Mouse (Mus musculus): ENCODE data around the gene Ppp2r5a.

Gene Ppp2r5a

DNA sequence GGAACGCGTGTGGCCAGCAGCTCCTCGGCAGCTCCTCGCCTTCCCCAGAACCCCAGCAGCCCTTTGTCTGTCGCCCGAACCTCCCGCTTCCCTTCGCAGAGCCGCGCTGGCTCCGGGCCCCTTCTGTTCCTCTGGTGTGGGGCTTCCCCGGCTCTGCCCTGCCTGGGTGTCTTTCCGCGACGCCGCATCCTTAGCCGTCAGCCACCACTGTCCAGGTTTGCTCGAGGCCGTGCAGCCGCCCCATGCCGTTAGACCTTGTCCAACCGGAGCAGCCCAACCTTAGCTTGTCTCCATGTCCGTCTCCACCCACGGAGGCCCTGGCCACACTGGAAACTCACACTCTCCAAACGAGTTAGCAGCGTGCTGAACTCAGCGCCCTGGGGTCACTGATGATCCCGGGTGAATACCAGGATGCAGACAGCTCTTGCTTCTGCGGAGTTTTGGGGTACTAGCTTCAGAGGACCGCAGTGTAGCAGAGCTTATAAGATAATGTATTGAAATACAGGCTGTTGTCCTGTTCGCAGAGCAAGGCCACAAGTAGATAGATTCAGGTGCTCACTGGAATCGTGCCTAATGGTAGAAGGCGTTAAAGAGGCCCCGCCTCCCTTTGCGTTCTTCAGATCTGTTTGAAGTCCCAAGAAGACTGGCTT, 76.7 kb downstream of the Ppp2r5a start:
- DNase-seq (ENCODE audit: low read depth, low spot score): no peak

DNA sequence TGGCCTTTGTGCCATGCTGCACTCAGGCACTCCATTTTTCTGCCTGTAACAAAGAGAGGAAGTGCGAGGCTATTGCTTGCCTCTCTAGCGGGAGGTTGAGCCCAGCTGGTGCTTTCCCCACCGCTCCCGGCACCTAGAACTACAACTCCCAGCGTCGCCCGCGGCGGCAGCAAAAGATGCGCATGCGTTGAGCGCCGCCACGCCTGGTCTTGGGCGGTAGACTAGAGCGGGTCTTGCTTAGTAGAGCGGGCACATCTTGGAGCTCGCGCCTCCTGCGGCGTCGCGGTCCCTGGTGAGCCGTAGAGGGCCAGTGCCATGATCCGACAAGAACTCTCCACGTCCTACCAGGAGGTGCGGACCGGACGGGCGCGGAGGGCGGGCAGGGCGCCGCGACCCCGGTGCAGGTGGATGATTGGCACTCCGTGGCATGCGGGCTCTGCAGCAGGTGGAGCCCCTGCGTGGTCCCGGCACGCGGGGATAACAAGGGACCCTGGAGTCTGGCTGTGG, 77.3 kb downstream of the Ppp2r5a start, which contains the start of gene Tmem206:
Gene Tmem206 (plus strand): TSS at position 187 of the 507 bp plus-strand sequence.
- peak; percentile 94 for DNase-seq (ENCODE audit: low read depth, low spot score)

DNA sequence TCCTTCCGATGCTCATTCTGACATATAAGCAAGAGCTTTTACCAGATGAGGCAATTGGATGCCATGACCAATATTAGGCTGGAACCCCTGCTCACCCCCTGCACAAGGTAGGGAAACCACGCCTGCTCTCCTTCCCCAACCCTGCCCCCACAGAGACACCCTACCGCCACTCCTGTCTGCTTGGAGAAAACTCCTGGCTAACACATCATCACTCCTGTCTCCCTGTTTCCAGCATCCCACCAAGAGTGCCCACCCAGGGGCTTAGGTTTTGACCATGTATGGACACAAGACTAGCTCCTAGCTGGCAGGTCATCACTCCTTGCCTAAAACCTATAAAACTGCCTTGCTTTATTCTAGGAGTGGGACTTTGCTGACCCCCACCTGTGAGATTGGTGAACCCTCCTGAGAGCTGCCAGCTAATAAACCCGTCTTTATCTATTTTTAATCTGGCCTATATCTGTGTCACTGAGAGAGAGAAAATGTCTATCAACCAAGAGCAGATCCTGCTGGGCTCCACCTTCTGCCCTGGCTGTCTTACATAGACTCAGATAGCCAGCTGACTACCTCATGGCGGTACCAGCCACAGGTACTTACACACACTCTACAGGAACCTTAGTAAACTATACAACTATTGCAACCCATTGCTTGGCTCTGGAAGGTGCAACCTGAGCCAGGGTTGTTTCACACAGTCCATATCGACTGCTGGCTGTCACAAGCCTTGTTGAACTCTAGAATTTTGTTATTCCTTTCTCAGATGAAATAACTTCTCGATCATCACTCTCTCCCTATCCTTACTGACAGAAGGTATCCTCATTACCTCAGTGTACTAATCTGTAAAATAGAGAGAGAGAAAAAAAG, 78.1 kb downstream of the Ppp2r5a start:
- DNase-seq (ENCODE audit: low read depth, low spot score): no peak

DNA sequence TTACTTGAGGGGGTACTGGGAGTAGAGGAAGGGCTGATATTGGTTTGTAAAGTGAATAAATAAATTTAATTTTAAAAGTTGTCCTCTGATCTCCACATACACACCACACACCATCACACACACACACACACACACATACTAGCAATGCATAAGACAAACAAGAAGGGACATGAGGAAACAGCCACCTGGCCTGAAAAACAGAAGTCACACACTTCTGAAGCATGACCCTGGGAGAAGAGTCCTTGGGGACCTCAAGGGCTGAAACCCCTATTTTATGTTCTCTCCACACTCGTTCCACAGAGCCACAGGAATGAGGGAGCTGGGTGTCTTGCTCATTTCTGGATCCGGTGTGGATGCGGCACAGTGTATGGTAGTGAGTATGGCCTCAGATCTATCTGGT, 79.7 kb downstream of the Ppp2r5a start:
- DNase-seq (ENCODE audit: low read depth, low spot score): no peak

DNA sequence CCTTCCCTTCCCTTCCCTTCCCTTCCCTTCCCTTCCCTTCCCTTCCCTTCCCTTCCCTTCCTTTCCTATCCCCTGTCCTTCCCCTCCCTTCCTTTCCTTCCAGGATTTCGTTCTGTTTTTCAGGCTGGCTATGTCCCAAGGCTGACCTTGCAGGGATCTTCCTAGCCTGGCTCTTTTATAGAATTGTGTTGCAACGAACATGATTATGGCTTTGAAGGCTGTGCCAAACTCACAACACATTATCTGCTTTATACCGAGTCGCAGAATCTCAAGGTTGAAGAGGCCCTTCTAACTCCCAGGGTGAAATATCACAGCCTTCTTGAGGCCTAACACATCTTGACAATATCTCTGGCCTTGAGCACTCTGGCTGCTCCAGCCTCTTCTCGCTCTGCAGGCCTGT, 84.4 kb downstream of the Ppp2r5a start:
- DNase-seq (ENCODE audit: low read depth, low spot score): no peak

DNA sequence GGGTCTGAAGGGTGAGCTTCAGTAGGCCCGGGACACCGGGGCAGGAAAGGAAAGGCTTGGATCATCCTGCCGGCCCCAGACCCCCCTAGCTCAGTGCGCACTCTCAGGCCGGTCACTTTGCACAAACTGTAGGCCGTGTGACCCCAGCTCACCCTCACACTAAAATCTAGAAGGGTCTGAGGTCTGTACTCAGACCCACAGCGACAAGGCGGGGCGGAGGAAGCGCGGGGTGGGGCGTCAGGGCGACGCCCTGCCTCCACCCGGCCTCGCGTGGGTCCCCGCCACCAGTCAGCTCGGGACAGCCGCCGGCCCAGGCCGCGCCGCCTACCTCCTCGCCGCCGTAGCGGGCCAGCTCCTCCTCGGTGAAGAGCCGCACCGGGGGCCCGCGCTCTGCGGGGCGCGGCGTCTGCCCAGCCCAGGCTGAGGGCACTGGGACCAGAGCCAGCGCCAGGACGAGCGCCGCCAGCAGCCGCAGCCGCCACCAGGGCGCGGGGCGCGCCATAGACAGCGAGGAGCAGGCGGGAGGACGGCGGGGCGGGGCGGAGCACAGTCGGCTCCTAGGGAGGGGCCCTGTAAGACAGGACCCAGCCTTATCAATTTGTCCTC, 85.4 kb downstream of the Ppp2r5a start, which contains the start of gene Nenf:
Gene Nenf (minus strand): TSS at position 604 of the 606 bp plus-strand sequence.
- peak; percentile 34 for DNase-seq (ENCODE audit: low read depth, low spot score)

DNA sequence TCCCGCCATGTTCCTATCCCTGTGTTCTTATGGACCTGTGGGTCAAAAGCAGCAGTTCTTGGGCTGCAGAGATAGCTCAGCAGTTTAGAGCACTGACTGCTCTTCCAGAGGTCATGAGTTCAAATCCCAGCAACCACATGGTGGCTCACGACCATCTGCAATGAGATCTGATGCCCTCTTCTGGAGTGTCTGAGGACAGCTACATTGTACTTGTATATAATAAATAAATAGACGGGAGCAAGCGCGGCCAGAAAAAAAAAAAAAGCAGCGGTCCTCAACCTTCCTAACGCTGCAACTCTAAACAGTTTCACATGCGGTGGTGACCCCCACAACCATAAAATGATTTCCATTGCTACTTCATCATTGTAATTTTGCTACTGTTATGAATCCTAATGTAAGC, 86.3 kb downstream of the Ppp2r5a start:
- no peak for DNase-seq (ENCODE audit: low read depth, low spot score)

DNA sequence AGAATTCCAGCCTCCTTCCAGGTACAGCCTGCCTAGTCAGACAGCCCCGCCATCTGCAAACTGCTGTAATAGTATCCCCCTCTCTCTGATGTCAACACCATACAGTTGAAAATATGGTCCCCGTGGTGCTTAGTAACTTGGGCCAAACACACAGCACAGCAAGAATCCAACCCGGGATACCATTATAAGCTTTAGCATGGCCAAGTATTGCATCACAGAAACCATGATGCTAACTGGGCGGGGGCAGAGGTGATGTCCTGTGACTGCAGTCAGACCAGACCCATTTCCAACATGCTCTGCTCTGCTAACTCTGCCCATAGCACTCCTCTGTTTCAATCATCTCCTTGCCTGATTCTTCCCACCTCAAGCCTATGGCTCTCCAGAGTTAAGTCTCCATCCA, 89.1 kb downstream of the Ppp2r5a start:
- DNase-seq (ENCODE audit: low read depth, low spot score): no peak

DNA sequence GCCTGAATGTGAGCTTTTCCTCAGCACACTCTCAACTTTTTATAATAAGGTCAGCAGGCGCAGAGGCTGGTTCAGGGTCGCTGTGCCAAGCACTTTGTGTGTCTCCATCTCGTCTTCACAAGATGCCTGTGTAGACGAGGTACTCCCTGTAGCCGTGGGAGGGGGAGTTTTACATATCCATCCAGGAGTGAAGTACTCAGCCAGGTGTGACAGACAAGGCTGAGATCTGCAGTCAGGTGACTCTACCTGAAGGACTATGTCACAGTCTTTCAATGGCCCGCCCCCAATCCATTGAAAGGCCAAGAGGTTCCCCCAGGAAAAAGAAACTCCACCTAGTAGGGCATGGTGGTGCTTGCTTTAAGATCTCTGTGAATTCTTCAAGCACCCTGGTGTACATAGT, 89.9 kb downstream of the Ppp2r5a start:
- no peak for DNase-seq (ENCODE audit: low read depth, low spot score)

DNA sequence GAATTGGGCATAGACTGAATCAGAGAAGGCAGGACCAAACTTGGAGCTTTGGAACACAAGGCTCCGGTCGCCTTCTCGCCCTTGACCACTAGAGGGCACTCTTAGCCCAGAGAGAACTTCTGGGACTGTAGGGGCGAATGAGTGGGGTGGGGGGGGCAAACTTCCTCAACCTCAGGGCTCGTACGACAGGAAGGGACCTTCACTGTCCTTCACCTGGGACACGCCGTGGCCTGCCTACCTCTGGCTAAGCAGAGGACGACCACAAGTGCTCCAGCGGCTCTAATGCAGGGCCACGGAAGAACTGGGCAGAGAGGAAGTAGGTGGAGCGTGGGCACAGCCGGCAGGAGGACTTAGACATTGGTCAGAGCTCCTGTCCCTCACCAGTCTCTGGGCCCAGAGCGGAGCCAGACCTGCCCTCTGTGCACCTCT, 90.5 kb downstream of the Ppp2r5a start:
- DNase-seq (ENCODE audit: low read depth, low spot score): peak; percentile 77

DNA sequence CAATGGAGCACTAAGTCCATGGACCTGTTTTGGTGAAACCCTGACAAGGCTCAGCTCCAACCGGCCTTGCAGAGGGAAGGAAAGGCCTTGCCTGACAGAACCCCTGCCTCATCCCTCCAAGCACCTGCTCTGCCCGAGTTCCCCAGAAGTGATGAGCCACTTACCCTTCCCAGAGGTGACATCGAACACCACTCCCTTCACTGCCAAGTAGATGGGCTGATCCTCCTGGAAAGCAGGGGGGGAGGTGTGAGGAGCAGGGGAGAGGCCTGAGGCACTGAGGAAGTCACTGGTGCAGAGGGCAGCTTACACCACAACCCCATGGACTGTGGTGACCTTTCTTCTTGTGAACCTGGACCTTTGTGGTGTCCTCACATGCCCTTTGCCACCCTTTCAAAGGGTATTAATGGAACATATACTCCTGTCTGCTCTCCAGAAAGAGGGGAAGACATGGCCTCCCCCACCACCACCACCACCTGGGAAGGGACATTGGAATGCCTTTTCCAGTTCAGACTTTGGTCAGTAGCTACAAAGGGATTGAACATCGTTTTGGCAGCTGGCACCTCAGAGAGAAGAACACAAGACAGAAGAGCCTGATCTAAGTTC, 91.7 kb downstream of the Ppp2r5a start:
- DNase-seq (ENCODE audit: low read depth, low spot score): no peak

DNA sequence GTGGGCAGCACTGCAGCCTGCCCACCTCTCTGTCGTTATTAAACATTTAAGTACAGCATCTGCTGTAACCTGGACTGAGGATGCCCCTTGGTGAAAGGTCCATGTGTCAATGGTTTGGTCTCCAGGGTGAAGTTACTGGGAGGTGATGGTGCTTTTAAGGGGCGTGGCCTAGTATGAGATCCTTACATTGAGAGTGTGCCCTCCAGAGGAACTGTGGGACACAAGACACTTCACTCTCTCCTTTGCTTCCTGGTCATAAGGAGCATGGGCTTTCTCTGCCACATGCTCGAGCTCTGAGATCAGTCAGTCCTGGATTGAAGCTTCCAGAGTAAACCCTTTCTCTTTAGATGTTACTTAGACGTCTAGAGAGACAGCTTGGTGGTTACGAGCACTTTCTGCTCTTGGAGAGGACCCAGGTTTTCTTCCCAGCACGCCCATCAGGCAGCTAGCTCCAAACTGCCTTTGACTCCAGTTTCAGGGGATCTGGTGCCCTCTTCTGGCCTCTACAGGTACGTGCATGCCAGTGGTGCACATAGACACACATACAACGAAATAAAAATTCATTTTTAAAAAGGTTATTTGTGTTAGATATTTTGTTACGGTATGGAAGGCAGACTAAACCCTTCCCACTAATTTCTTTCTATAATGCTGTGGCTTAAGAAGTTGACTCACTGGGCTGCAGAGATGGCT, 95.2 kb downstream of the Ppp2r5a start:
- DNase-seq (ENCODE audit: low read depth, low spot score): no peak

DNA sequence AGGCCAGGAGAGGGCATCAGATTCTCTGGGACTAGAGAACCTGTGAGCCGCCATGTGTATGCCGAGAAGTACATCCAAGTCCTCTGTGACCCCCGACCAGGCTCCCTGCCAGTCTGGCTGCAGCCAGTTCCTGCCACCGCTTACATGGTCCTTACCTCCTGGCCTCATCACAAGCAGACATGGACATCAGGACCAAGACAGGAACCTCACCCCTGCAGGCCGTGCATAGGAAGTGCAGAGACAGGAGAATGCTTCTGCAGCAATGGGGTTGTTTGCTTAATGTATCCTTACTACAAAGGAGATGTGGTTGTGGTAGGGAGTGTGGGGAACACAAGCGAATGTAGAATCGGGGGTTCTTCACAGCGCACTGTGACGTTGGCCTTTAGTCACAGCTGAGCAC, 96.8 kb downstream of the Ppp2r5a start:
- no peak for DNase-seq (ENCODE audit: low read depth, low spot score)

DNA sequence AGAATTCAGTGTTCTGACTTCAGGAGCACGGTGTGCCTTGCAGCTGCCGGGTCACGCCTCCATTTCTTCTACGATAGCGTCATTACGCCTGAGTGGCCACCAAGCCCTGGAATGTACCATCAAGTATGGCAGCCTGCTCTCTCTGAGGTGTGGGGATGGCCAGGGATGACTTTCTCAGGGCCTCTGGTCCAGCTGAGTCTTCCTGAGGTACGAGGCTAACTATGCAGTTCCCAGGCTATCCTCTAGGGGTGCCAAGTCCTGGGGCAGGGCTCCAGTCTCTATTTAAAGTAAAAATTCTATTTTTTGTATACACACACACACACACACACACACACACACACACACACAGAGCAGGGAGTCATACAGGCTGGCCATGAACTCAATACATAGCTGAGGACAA, 97.5 kb downstream of the Ppp2r5a start:
- no peak for DNase-seq (ENCODE audit: low read depth, low spot score)

DNA sequence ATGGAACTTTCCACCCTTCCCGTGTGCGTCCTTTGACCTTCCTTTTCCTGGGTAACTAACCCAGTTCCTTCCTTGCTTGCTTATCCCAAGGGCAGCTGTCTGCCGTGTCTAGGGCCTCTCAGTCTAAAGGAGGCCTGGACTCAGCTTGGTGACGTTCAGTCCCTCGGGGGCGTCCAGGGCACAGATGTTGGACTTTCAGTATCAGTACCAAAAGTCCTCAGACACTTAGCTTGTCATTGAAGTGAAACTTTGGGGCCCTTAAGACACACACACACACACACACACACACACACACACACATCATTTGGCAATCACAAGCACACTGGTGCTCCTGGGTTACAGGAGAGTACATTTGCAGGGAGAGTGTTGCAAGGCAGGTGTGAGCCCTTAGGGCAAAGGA, 98.9 kb downstream of the Ppp2r5a start:
- no peak for DNase-seq (ENCODE audit: low read depth, low spot score)

DNA sequence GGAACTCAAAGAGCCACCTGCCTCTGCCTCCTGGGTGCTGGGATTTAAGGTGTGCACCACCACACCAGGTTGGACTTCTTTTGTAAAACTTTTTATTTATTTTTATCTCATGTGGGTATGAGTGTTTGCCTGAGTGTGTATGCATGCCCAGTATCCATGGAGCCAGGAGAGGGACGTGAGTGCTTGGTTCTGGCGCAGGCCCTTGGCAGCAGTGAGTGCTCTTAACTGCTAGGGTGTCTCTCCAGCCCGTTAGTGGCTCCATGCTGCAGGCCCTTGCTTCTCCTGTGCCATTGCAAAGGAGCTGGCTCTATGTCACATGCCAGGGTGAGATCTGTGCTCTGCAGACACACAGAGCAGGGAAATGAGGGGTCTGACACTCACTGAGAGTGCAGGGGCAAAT, 99.3 kb downstream of the Ppp2r5a start:
- no peak for DNase-seq (ENCODE audit: low read depth, low spot score)
